Mouse (Mus musculus): ENCODE data around the gene Xpo6.

GRCm38 (mm10) chr7:126236083-126236793 lies 35.9 kb upstream of the Xpo6 start:
- TF ChIP-seq EP300 (IDR thresholded peaks at IDR 0.05) (no peak), CTCF (IDR thresholded peaks at IDR 0.05) (no peak)

All from lung, postnatal 0 days (tissue).